Mouse (Mus musculus) ovary, postnatal 36 days (tissue): ENCODE measurements around the gene Prdm16.

Experiments
- DNase-seq: peaks from one replicate; pipeline ENCODE4 v3.0.0; 2022; ENCODE audit warnings: low spot score, mixed read lengths

The Prdm16 gene

GRCm38 (mm10) chr4:154558041-154558440 is 78.6 kb downstream of the Prdm16 start:
- no peak for DNase-seq

GRCm38 (mm10) chr4:154557168-154557567 is 79.5 kb downstream of the Prdm16 start:
- DNase-seq: no peak

- DNase-seq: no peak
These were observed 80.3 kb downstream of the Prdm16 start for GRCm38 (mm10) chr4:154556418-154556817.

GRCm38 (mm10) chr4:154549961-154550393 is 86.7 kb downstream of the Prdm16 start:
- DNase-seq: no peak

- DNase-seq: no peak
These were observed 87.2 kb downstream of the Prdm16 start for GRCm38 (mm10) chr4:154549497-154549896.

- no peak for DNase-seq
These were observed 89.4 kb downstream of the Prdm16 start for GRCm38 (mm10) chr4:154547176-154547855.

GRCm38 (mm10) chr4:154545296-154545695 is 91.4 kb downstream of the Prdm16 start:
- no peak for DNase-seq

GRCm38 (mm10) chr4:154543921-154544320 is 92.8 kb downstream of the Prdm16 start:
- DNase-seq: no peak

- no peak for DNase-seq
These were observed 93.5 kb downstream of the Prdm16 start for GRCm38 (mm10) chr4:154543128-154543527.

GRCm38 (mm10) chr4:154542568-154542967 is 94.1 kb downstream of the Prdm16 start:
- no peak for DNase-seq

- no peak for DNase-seq
These were observed 94.9 kb downstream of the Prdm16 start for GRCm38 (mm10) chr4:154541632-154542276.

- DNase-seq: no peak
These were observed 96.0 kb downstream of the Prdm16 start for GRCm38 (mm10) chr4:154540671-154541070.

GRCm38 (mm10) chr4:154539703-154540102 is 97.0 kb downstream of the Prdm16 start:
- no peak for DNase-seq

- no peak for DNase-seq
These were observed 97.9 kb downstream of the Prdm16 start for GRCm38 (mm10) chr4:154538727-154539126.

- DNase-seq: no peak
These were observed 100.6 kb downstream of the Prdm16 start for GRCm38 (mm10) chr4:154536110-154536509.

- DNase-seq: no peak
These were observed 105.3 kb downstream of the Prdm16 start for GRCm38 (mm10) chr4:154531368-154531767.

GRCm38 (mm10) chr4:154530336-154530735 is 106.3 kb downstream of the Prdm16 start:
- no peak for DNase-seq

GRCm38 (mm10) chr4:154527506-154527905 is 109.2 kb downstream of the Prdm16 start:
- peak; percentile 31 for DNase-seq

GRCm38 (mm10) chr4:154526351-154526786 is 110.3 kb downstream of the Prdm16 start:
- no peak for DNase-seq

GRCm38 (mm10) chr4:154523898-154524297 is 112.8 kb downstream of the Prdm16 start:
- no peak for DNase-seq

GRCm38 (mm10) chr4:154521881-154522676 is 114.6 kb downstream of the Prdm16 start:
- no peak for DNase-seq

- no peak for DNase-seq
These were observed 117.1 kb downstream of the Prdm16 start for GRCm38 (mm10) chr4:154519470-154520037.
